Mouse (Mus musculus) heart, embryonic 11.5 days (tissue): Measurements from ENCODE around the gene Vps8. TPM values are rescaled to one million over a fixed set of nuclear protein-coding genes. Genes with fewer than 3 reads are reported as not detected.

Source experiments
- ATAC-seq: fragments of 200-750 bp; cut with Nextera tagmentation; replicated peaks from 2 replicates; pipeline ENCODE4 v1.8.0; 2017; ENCODE audit warnings: moderate library complexity; ENCODE audit not compliant: insufficient number of reproducible peaks, low FRiP score, low TSS enrichment
- H3K27ac ChIP-seq: fragments of 300-500 bp; sonication (generic); 2 replicates; pipeline ENCODE4 v1.5.1; 2014; ENCODE audit warnings: mild to moderate bottlenecking, low read depth, low read length
- H3K27me3 ChIP-seq: fragments of 300-500 bp; sonication (generic); 2 replicates; pipeline ENCODE4 v1.6.1; 2014; ENCODE audit warnings: mild to moderate bottlenecking, low read length, mixed read lengths; ENCODE audit not compliant: control insufficient read depth, insufficient read depth
- H3K36me3 ChIP-seq: fragments of 300-500 bp; sonication (generic); 2 replicates; pipeline ENCODE4 v1.6.1; 2014; ENCODE audit warnings: mild to moderate bottlenecking, low read length, moderate library complexity, mixed read lengths; ENCODE audit not compliant: control insufficient read depth, insufficient read depth
- H3K4me1 ChIP-seq: fragments of 300-500 bp; sonication (generic); 2 replicates; pipeline ENCODE4 v1.6.1; 2014; ENCODE audit warnings: low read length; ENCODE audit not compliant: control insufficient read depth, insufficient read depth
- H3K4me2 ChIP-seq: fragments of 300-500 bp; sonication (generic); 2 replicates; pipeline ENCODE4 v1.6.1; 2014; ENCODE audit warnings: mild to moderate bottlenecking, moderate library complexity
- H3K4me3 ChIP-seq: fragments of 300-500 bp; sonication (generic); 2 replicates; pipeline ENCODE4 v1.5.1; 2014; ENCODE audit warnings: low read depth, low read length
- H3K9ac ChIP-seq: fragments of 300-500 bp; sonication (generic); 2 replicates; pipeline ENCODE4 v1.6.1; 2014; ENCODE audit warnings: mild to moderate bottlenecking, low read depth, low read length, moderate library complexity
- H3K9me3 ChIP-seq: fragments of 300-500 bp; sonication (generic); replicated peaks from 2 replicates; pipeline ENCODE4 v1.6.1; 2016; ENCODE audit warnings: low read length; ENCODE audit not compliant: control insufficient read depth
- WGBS: fragments of 180-500 bp; shearing (Covaris S2); extraction: QIAGEN DNeasy Blood & Tissue Kit; methylation state at CpG from one replicate; pipeline ENCODE4 v1.1.7; 2014; ENCODE audit not compliant: insufficient replicate concordance; 5-methylcytosine and 5-hydroxymethylcytosine counted together
- polyA plus RNA-seq: library from polyadenylated mRNA; unstranded; fragments of >200 nt; fragmentation: Nextera tagmentation; extraction: Ambion mirVana; gene quantifications from 2 replicates; pipeline ENCODE4 v1.2.1, GENCODE M21; 2014

Vps8 gene
- polyA plus RNA-seq, 1 experiment from 2014 or later, result 22.5 TPM

GRCm38 (mm10) chr16:21477074-21477473, 54.2 kb downstream of the Vps8 start:
- ATAC-seq, result no peak
- H3K4me1 ChIP-seq, result no peaks in the 10 kb centered on the region
- 87% methylated on average over 4 of the region's 4 CpGs for WGBS
- H3K9me3 ChIP-seq, result no peaks in the 10 kb centered on the region
- H3K27ac ChIP-seq, result no peak overlapping the region
- H3K36me3 ChIP-seq, result peaks cover 13% of the 10 kb centered on the region
- H3K4me3 ChIP-seq, result no peak overlapping the region
- no peak overlapping the region for H3K4me2 ChIP-seq
- no peaks in the 10 kb centered on the region for H3K27me3 ChIP-seq
- H3K9ac ChIP-seq, result no peak overlapping the region

DNA sequence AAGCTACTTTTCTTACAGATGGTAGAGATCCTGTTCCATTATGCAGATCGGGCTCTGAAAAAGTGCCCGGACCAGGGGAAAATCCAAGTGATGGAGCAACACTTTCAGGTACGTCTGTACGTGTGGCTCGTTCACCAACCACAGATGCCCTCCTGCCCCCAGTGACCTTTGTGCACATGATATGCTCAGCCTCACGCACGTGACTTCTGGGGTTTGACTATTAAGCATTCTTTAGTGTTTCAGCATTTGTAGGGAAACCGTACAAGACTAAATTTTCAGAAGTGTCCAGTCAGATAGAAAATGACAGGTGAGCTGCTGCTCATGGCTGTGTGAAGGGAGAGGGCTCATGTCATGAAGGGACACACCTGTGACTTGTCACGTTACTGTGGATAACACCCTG, 55.5 kb downstream of the Vps8 start:
- H3K9me3 ChIP-seq, result no peaks in the 10 kb centered on the region
- H3K4me1 ChIP-seq, result no peaks in the 10 kb centered on the region
- WGBS, result 83% methylated on average over 9 of the region's 9 CpGs
- no peak overlapping the region for H3K27ac ChIP-seq
- H3K9ac ChIP-seq, result no peak overlapping the region
- no peak for ATAC-seq
- peaks cover 8% of the 10 kb centered on the region for H3K36me3 ChIP-seq
- H3K4me2 ChIP-seq, result no peak overlapping the region
- H3K27me3 ChIP-seq, result no peaks in the 10 kb centered on the region
- H3K4me3 ChIP-seq, result no peak overlapping the region

DNA sequence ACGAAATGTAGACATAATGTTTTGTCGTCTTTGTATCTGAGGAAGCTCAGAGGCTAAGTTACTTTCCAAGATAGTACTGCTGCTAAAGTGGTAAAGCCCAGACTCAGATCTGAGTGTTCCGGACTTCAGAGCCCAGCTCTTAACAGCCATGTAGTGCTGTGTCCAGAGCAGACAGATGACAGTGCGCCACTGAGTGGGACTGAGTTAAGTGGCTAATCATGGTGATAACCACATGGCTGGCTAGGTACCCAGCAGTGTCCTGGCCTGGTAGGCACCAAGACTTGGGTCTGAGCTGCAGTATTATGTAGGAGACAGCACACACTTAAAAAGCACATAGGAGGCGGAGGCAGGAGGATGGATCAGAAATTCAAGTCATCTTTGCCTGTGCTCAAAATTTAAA, 60.9 kb downstream of the Vps8 start:
- no peak for ATAC-seq
- Histone ChIP-seq H3K36me3 (no peaks in the 10 kb centered on the region), H3K4me1 (no peaks in the 10 kb centered on the region), H3K4me3 (no peak overlapping the region), H3K27me3 (no peaks in the 10 kb centered on the region), H3K4me2 (no peak overlapping the region), H3K9ac (no peak overlapping the region), H3K27ac (no peak overlapping the region), H3K9me3 (no peaks in the 10 kb centered on the region)
- WGBS, result 76% methylated on average over 5 of the region's 5 CpGs

- H3K27ac ChIP-seq, result no peak overlapping the region
- H3K9me3 ChIP-seq, result no peaks in the 10 kb centered on the region
- no peak overlapping the region for H3K9ac ChIP-seq
- no peaks in the 10 kb centered on the region for H3K36me3 ChIP-seq
- WGBS, result 52% methylated on average over 5 of the region's 5 CpGs
- H3K4me3 ChIP-seq, result no peak overlapping the region
- no peak for ATAC-seq
- no peak overlapping the region for H3K4me2 ChIP-seq
- no peaks in the 10 kb centered on the region for H3K27me3 ChIP-seq
- no peaks in the 10 kb centered on the region for H3K4me1 ChIP-seq
These were observed 62.8 kb downstream of the Vps8 start for GRCm38 (mm10) chr16:21485716-21486115.

DNA sequence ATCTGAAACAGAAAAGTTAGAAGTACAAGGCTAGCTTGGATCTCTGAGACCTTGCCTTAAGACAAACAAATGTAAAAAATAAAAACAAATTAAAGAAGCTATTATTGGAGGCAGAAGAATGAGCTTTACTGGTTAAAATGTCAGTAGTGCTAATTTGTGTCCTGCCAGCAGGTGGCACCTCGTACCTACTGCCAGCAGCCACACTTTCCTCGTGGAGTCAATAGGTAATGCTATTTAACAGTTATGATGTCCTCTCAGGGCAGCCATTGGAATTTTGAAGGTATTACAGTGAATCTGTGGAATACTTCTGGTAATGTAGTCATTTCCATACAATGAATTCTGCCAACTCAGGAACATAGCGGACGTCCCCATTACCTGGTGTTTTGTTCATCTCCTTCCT, 65.5 kb downstream of the Vps8 start:
- WGBS, result 50% methylated on average over 4 of the region's 4 CpGs

DNA sequence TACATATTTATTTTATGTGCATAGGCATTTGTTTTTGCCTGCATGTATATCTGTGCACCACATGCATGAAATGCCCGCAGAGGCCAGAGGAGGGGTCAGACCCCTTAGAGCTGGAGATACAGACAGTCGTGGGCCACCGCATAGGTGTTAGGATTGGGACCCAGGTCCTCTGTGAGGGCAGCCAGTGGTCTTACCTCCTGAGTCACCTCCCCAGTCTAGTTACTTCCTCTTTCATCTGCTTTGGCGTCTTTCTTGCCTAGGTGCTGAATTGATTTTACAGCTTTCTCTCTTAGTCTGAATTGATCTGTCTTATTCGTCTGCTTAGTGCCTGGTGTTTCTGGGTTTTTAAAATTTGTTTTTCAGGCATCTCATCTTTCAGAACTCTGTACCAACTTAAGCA, 69.4 kb downstream of the Vps8 start:
- peaks cover 6% of the 10 kb centered on the region for H3K4me1 ChIP-seq
- H3K9me3 ChIP-seq, result no peaks in the 10 kb centered on the region
- no peak overlapping the region for H3K27ac ChIP-seq
- no peaks in the 10 kb centered on the region for H3K27me3 ChIP-seq
- no peaks in the 10 kb centered on the region for H3K36me3 ChIP-seq
- no peak for ATAC-seq
- no peak overlapping the region for H3K9ac ChIP-seq
- H3K4me3 ChIP-seq, result no peak overlapping the region
- 71% methylated on average over 5 of the region's 5 CpGs for WGBS
- no peak overlapping the region for H3K4me2 ChIP-seq

More for the DNA sequence above, 65.5 kb downstream of the Vps8 start:
- Histone ChIP-seq H3K36me3 (no peaks in the 10 kb centered on the region), H3K4me2 (no peak overlapping the region), H3K4me3 (no peak overlapping the region), H3K9me3 (no peaks in the 10 kb centered on the region), H3K27ac (no peak overlapping the region), H3K4me1 (no peaks in the 10 kb centered on the region), H3K9ac (no peak overlapping the region), H3K27me3 (no peaks in the 10 kb centered on the region)
- ATAC-seq, result no peak

DNA sequence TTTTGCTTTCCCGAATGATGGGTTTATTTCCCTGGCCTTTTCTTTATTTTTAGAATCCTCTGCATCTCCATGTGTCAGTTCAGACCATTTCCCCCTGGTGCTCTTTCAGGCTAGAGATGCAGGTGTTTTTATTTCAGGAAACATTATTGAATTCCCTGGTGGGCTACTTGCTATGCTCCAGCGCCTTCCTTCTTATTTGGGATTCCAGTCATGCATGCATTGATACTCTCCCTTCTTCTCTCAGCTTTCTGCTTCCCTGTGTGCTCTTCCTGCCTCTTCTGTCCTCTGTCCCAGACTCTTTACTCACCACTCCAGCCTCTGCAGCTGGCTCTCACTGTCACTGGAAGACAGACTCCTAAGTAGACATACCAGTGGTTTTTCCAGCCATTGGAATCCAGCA, 70.0 kb downstream of the Vps8 start:
- no peak overlapping the region for H3K4me2 ChIP-seq
- H3K9ac ChIP-seq, result no peak overlapping the region
- no peak for ATAC-seq
- H3K27me3 ChIP-seq, result no peaks in the 10 kb centered on the region
- no peak overlapping the region for H3K4me3 ChIP-seq
- H3K27ac ChIP-seq, result no peak overlapping the region
- no peaks in the 10 kb centered on the region for H3K36me3 ChIP-seq
- H3K4me1 ChIP-seq, result peaks cover 11% of the 10 kb centered on the region
- no peaks in the 10 kb centered on the region for H3K9me3 ChIP-seq
- 66% methylated on average over 2 of the region's 2 CpGs for WGBS

GRCm38 (mm10) chr16:21494681-21495080, 71.8 kb downstream of the Vps8 start:
- Histone ChIP-seq H3K27ac (no peak overlapping the region), H3K4me3 (no peak overlapping the region), H3K9ac (no peak overlapping the region), H3K9me3 (no peaks in the 10 kb centered on the region), H3K4me2 (no peak overlapping the region), H3K4me1 (peaks cover 25% of the 10 kb centered on the region), H3K27me3 (no peaks in the 10 kb centered on the region), H3K36me3 (no peaks in the 10 kb centered on the region)
- no peak for ATAC-seq
- 94% methylated on average over 6 of the region's 6 CpGs for WGBS

- no peaks in the 10 kb centered on the region for H3K36me3 ChIP-seq
- no peak overlapping the region for H3K4me3 ChIP-seq
- ATAC-seq, result no peak
- H3K27me3 ChIP-seq, result no peaks in the 10 kb centered on the region
- no peaks in the 10 kb centered on the region for H3K9me3 ChIP-seq
- 56% methylated on average over 9 of the region's 9 CpGs for WGBS
- H3K4me2 ChIP-seq, result no peak overlapping the region
- H3K4me1 ChIP-seq, result peaks cover 30% of the 10 kb centered on the region
- no peak overlapping the region for H3K9ac ChIP-seq
- H3K27ac ChIP-seq, result no peak overlapping the region
These were observed 73.9 kb downstream of the Vps8 start for GRCm38 (mm10) chr16:21496799-21497198.
